Mouse (Mus musculus) hindbrain, embryonic 14.5 days (tissue): ENCODE measurements at regions not wholly inside any gene's neighbourhood (a gene's known extent, or its start where the extent isn't known, plus 50 kb on each side); places are given as distances from the start of the nearest gene placed in this dataset.
A peak's percentile ranks its signal among the peaks of the same experiment; 100 is the strongest.

Source experiments
- ATAC-seq: fragments of 200-750 bp; cut with Nextera tagmentation; 2 replicates; pipeline ENCODE4 v1.8.0; 2017; ENCODE audit warnings: moderate number of reproducible peaks, mild to moderate bottlenecking, moderate TSS enrichment, moderate library complexity; ENCODE audit not compliant: low FRiP score
- DNase-seq: peaks from one replicate; pipeline ENCODE4 v3.0.0-alpha.2; 2015; ENCODE audit warnings: low spot score
- H3K27ac ChIP-seq: fragments of 300-500 bp; sonication (generic); 2 replicates; pipeline ENCODE4 v1.5.1; 2014; ENCODE audit warnings: mild to moderate bottlenecking, moderate library complexity
- H3K27me3 ChIP-seq: fragments of 300-500 bp; sonication (generic); 2 replicates; pipeline ENCODE4 v1.6.1; 2014; ENCODE audit warnings: mild to moderate bottlenecking, low read length, mixed read lengths; ENCODE audit not compliant: control insufficient read depth, insufficient read depth
- H3K36me3 ChIP-seq: fragments of 300-500 bp; sonication (generic); replicated peaks from 2 replicates; pipeline ENCODE4 v1.6.1; 2014; ENCODE audit not compliant: control insufficient read depth, insufficient read depth
- H3K4me1 ChIP-seq: fragments of 300-500 bp; sonication (generic); replicated peaks from 2 replicates; pipeline ENCODE4 v1.6.1; 2014; ENCODE audit warnings: antibody characterized with exemption, low read length, mixed read lengths; ENCODE audit not compliant: control insufficient read depth, insufficient read depth
- H3K4me2 ChIP-seq: fragments of 300-500 bp; sonication (generic); replicated peaks from 2 replicates; pipeline ENCODE4 v1.6.1; 2014; ENCODE audit warnings: mild to moderate bottlenecking, moderate library complexity
- H3K4me3 ChIP-seq: fragments of 300-500 bp; sonication (generic); replicated peaks from 2 replicates; pipeline ENCODE4 v1.5.1; 2014; ENCODE audit warnings: mild to moderate bottlenecking, low read length
- H3K9ac ChIP-seq: fragments of 300-500 bp; sonication (generic); 2 replicates; pipeline ENCODE4 v1.6.1; 2014
- H3K9me3 ChIP-seq: fragments of 300-500 bp; sonication (generic); 2 replicates; pipeline ENCODE4 v1.6.1; 2016; ENCODE audit warnings: low read length; ENCODE audit not compliant: control insufficient read depth
- WGBS: fragments of 180-500 bp; shearing (Covaris S2); extraction: QIAGEN DNeasy Blood & Tissue Kit; methylation state at CpG from one replicate; pipeline ENCODE4 v1.1.7; 2014; 5-methylcytosine and 5-hydroxymethylcytosine counted together

DNA sequence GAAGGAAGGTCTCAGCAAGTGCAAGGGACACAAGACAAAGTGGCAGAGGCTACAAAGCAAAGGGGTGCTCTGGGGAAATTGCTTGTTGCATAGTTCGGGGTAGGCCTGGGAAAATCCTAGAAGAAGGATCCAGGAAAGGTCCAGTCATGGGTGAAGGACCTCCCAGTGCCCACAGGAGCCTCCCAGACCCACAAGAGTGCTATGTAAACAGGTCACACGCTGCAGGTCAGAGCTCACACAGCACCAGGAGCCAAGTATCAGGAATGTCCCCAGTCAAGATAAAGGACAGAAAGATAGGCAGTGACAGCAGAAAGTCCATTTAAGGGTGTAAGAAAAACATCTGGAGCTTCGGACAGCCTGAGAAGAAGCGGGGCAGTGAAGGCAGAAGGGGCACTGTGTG, 103.6 kb upstream of the Smad3 start:
- Histone ChIP-seq H3K27ac (no peak overlapping the region), H3K4me2 (no peak overlapping the region), H3K4me3 (no peak overlapping the region), H3K36me3 (no peaks in the 10 kb centered on the region), H3K9me3 (no peaks in the 10 kb centered on the region), H3K9ac (no peak overlapping the region), H3K27me3 (no peaks in the 10 kb centered on the region), H3K4me1 (peaks cover 8% of the 10 kb centered on the region; the same call in 1 of the 2 replicates)
- ATAC-seq, result no peak
- DNase-seq, result no peak
- 84% methylated on average over 4 of the region's 4 CpGs for WGBS

DNA sequence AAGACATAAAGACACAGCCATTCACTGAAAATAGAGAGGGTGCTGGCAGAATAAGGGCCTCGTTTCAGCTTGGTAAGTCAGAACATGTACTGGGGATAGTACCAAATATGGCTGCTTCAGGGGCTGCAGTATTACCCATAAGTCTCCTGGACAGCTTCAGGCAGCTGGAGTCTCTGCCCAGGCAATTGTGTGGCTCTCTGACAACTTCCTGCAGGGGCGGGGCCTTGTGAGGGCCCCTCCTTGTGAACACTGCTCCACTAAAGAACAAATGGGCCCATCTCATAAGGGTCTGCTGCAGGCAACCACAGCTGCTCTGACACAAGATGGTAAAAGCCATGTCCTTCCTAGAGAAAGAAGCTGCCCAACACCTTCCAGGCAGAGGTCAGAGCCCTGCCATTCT, 102.4 kb upstream of the Smad3 start:
- peaks cover 8% of the 10 kb centered on the region; the same call in 1 of the 2 replicates for H3K4me1 ChIP-seq
- H3K9ac ChIP-seq, result no peak overlapping the region
- DNase-seq (no peak), ATAC-seq (no peak)
- no peak overlapping the region for H3K27ac ChIP-seq
- no peak overlapping the region for H3K4me3 ChIP-seq
- 90% methylated on average over 2 of the region's 2 CpGs for WGBS
- no peaks in the 10 kb centered on the region for H3K9me3 ChIP-seq
- H3K27me3 ChIP-seq, result no peaks in the 10 kb centered on the region
- no peak overlapping the region for H3K4me2 ChIP-seq
- H3K36me3 ChIP-seq, result no peaks in the 10 kb centered on the region

DNA sequence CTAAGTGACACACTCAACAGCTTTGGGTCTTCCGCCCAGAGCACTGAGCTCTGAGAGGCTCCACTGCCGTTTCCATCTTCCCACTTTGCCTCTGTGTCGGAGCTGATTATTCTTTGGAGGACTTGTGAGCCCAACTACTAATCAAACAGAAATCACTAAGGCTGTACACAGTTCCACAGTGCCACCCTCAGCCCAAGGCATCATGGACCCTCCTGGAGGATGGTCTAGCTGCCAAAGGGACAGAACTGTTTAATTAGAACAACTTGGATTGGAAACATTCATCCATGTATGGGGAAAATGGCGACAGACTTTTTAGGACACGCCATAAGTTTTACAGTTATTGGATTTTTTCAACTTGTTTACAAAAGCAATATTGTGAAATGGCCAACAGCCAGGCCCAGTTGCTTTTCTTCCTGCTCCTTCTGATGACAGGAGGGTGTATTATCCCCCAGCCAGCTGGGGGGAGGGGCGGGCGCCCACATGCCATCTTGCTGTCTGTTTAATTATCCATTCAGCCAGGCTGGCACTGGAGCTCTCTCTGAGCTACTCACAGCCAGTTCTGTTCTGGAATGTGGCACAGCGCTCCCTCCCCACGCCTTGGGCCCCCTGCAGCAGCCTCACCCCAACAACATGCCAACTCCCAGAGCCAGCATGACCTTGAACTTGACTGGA, 98.4 kb upstream of the Smad3 start:
- no peaks in the 10 kb centered on the region for H3K27me3 ChIP-seq
- no peaks in the 10 kb centered on the region for H3K36me3 ChIP-seq
- WGBS, result 65% methylated on average over 9 of the region's 9 CpGs
- no peak overlapping the region for H3K4me3 ChIP-seq
- peaks cover 6% of the 10 kb centered on the region; the same call in 1 of the 2 replicates for H3K4me1 ChIP-seq
- H3K27ac ChIP-seq, result no peak overlapping the region
- no peaks in the 10 kb centered on the region for H3K9me3 ChIP-seq
- no peak overlapping the region for H3K4me2 ChIP-seq
- peak; percentile 54 for DNase-seq
- no peak overlapping the region for H3K9ac ChIP-seq
- no peak; the same call in 1 of the 2 replicates for ATAC-seq

DNA sequence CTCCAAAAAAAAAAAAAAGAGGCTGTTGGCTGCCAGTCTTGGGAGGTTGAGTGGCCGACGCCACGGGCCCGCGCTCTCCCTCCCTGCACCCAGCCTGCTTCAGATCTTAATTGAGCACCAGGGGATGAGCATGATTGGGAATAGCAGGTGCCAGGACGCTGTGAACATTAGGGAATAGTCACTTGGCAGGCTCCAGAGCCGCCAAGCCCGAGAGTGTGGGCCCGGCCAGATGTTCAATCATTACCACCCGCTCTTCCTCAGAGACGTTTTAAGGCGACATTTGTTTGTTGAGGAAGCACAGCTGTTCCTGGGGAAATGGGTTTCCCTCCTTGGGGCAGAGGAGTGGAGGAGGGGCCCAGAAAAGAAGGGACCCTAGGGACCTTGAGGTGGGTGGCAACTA, 94.0 kb upstream of the Smad3 start:
- Histone ChIP-seq H3K4me1 (peaks cover 6% of the 10 kb centered on the region; the same call in 1 of the 2 replicates), H3K27ac (no peak overlapping the region), H3K27me3 (no peaks in the 10 kb centered on the region), H3K36me3 (no peaks in the 10 kb centered on the region), H3K4me2 (no peak overlapping the region), H3K9me3 (no peaks in the 10 kb centered on the region), H3K4me3 (no peak overlapping the region), H3K9ac (no peak overlapping the region)
- 49% methylated on average over 12 of the region's 12 CpGs for WGBS
- ATAC-seq, result no peak
- no peak for DNase-seq

DNA sequence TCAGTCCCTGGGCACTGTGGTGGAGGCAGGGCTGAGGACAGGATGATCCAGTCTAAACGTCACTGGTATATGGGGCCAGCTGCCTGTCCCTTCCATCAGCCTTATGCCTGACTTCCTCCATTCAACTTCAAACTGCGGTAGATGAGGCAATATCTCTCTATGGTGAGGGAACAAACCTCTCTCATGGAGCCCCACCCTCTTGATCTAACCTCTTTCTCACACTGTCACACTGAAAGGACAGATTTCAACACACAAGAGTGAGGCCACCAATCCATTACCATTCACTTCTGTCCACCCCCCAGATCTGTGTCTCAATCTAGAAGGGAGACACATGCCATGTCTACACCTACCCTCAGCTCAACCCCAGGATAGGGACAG, 92.5 kb upstream of the Smad3 start:
- no peak overlapping the region for H3K27ac ChIP-seq
- H3K9me3 ChIP-seq, result no peaks in the 10 kb centered on the region
- no peak overlapping the region for H3K4me3 ChIP-seq
- ATAC-seq, result no peak
- no peak overlapping the region for H3K4me2 ChIP-seq
- no peak for DNase-seq
- no peak overlapping the region for H3K9ac ChIP-seq
- no peaks in the 10 kb centered on the region for H3K36me3 ChIP-seq
- H3K27me3 ChIP-seq, result no peaks in the 10 kb centered on the region
- H3K4me1 ChIP-seq, result peaks cover 6% of the 10 kb centered on the region; the same call in 1 of the 2 replicates
- 70% methylated on average over 2 of the region's 2 CpGs for WGBS

DNA sequence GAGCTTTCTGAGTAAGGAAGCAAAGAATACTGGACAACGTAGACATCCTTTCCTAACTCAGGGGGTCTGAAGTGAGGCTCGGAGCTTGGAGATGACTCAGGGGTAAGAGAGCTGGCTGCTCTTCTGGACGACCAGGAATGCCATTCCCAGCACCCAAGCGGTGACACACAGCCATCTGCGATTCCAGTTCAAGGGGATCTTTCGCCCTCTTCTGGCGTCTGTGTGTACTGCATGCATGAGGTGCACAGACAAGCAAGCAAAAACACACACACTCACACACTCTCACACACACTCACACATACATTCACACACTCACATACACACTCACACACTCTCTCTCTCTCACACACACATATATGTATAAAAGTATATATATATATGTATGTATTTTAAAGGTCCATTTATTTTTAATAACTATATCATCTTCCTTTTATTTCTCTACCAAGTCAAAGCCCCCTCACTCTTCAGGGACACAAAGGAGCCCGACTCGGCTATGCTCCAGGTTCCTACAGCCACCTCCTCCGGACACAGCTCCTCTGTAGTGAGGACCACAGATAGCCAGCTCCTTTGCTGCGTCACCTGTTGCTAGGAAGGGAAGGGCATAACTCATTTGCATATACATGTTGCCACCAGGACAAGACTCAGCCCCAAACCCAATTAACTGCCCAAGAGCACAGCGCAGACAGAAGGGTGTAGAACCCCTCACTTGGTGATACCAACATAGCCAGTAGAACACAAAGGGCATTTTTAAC, 91.9 kb upstream of the Smad3 start:
- Histone ChIP-seq H3K9ac (no peak overlapping the region), H3K36me3 (no peaks in the 10 kb centered on the region), H3K4me2 (no peak overlapping the region), H3K4me3 (no peak overlapping the region), H3K27ac (no peak overlapping the region), H3K4me1 (peaks cover 6% of the 10 kb centered on the region; the same call in 1 of the 2 replicates), H3K27me3 (no peaks in the 10 kb centered on the region), H3K9me3 (no peaks in the 10 kb centered on the region)
- WGBS, result 79% methylated on average over 12 of the region's 12 CpGs
- ATAC-seq (no peak), DNase-seq (no peak)

DNA sequence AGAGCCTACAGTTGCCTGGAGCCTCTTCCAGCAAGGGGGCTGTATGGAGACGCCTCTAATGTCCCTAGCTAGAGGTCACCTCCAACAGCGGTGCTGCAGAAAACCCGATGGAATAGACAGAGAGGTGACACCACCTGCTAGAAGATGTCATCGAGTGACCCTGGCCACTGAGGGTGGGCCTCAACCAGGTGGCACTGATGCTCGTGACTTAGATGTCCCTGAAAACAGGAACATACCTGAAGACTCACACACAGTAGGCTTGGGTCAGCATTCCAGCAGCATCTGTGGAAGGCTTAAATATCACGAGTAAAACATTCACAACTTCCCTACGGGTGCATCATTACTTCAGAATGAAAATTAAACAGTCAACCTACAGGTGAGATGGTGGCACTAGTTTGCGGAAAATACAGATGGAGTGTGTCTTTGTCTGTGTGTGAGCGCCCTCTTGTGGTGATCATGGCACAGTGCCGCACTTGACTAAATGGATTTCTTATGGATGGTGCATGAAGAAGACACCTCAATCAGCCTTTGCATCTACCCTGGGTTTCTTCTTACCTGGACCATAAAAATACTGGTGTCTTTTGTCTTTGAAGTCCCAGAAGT, 86.2 kb upstream of the Smad3 start:
- ATAC-seq, result no peak

DNA sequence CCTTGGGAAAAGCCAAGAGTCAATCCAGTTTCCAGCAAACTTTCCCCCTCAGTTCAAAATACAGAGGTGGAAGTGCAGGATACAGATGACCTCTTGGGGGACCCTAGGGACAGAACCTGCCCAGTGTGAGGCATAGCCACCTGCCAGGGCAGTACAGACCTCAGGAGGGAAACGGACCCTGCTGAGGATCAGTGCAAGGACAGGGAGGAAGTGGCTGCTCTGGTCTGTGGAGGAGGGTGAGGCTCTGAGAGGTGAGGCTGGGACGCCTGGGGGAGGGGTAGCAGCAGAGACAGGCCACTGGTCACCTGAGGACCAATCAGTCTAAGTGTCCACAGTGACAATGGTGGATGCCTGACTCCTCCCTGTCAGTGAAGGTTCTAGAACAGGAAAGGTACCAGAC, 85.6 kb upstream of the Smad3 start:
- Histone ChIP-seq H3K4me3 (no peak overlapping the region), H3K27me3 (no peaks in the 10 kb centered on the region), H3K27ac (no peak overlapping the region), H3K9me3 (no peaks in the 10 kb centered on the region), H3K4me1 (no peaks in the 10 kb centered on the region), H3K9ac (no peak overlapping the region), H3K4me2 (no peak overlapping the region), H3K36me3 (no peaks in the 10 kb centered on the region)
- DNase-seq, result no peak
- 45% methylated on average over 2 of the region's 2 CpGs for WGBS
- no peak for ATAC-seq

More for the DNA sequence above, 86.2 kb upstream of the Smad3 start:
- DNase-seq, result peak; percentile 92
- Histone ChIP-seq H3K9me3 (no peaks in the 10 kb centered on the region), H3K4me3 (no peak overlapping the region), H3K36me3 (no peaks in the 10 kb centered on the region), H3K4me1 (no peaks in the 10 kb centered on the region), H3K27me3 (no peaks in the 10 kb centered on the region), H3K27ac (no peak overlapping the region), H3K9ac (no peak overlapping the region), H3K4me2 (no peak overlapping the region)
- 35% methylated on average over 10 of the region's 10 CpGs for WGBS

DNA sequence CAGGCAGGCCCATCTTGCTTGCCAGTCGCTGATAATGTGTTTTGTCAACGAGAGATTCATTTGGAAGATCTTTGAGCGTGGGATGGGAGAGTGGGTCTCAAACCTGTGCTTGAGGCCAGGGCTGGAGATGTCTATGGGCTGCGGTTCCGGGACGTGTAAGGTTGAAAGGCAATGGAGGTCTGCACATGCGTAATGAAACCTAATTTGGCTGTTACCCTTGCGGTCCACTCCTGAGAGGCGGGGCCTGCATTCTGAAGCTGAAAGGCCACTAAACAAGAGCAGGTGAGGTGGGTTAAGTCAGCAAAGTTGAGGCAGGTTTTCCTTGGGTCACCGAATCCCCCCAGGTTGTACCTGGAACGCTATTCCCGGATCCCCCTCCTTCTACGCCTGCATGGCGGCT, 83.3 kb upstream of the Smad3 start:
- DNase-seq, result no peak
- Histone ChIP-seq H3K27me3 (no peaks in the 10 kb centered on the region), H3K9me3 (no peaks in the 10 kb centered on the region), H3K4me3 (no peak overlapping the region), H3K4me2 (no peak overlapping the region), H3K36me3 (no peaks in the 10 kb centered on the region), H3K9ac (no peak overlapping the region), H3K27ac (no peak overlapping the region), H3K4me1 (no peaks in the 10 kb centered on the region)
- 88% methylated on average over 14 of the region's 14 CpGs for WGBS
- no peak for ATAC-seq
